Mouse (Mus musculus): ENCODE data around the gene Tmem63c. TPM values are rescaled to one million over a fixed set of nuclear protein-coding genes. Genes with fewer than 3 reads are reported as not detected.

The Tmem63c gene
- total RNA-seq, 1 experiment from 2014 or later = not detected

- ATAC-seq (replicated peaks; ENCODE audit: insufficient number of reproducible peaks, low FRiP score, low TSS enrichment, poor library complexity, severe bottlenecking) = no peak
These were observed 22.4 kb upstream of the Tmem63c start for GRCm38 (mm10) chr12:86998699-86999098.

- no peak for ATAC-seq (replicated peaks; ENCODE audit: insufficient number of reproducible peaks, low FRiP score, low TSS enrichment, poor library complexity, severe bottlenecking)
These were observed 21.8 kb upstream of the Tmem63c start for GRCm38 (mm10) chr12:86999283-86999820.

- ATAC-seq (replicated peaks; ENCODE audit: insufficient number of reproducible peaks, low FRiP score, low TSS enrichment, poor library complexity, severe bottlenecking) = no peak
These were observed 20.8 kb upstream of the Tmem63c start for GRCm38 (mm10) chr12:87000151-87000839.

GRCm38 (mm10) chr12:87000840-87001176, 20.3 kb upstream of the Tmem63c start:
- ATAC-seq (replicated peaks; ENCODE audit: insufficient number of reproducible peaks, low FRiP score, low TSS enrichment, poor library complexity, severe bottlenecking) = no peak

- ATAC-seq (replicated peaks; ENCODE audit: insufficient number of reproducible peaks, low FRiP score, low TSS enrichment, poor library complexity, severe bottlenecking) = no peak
These were observed 18.9 kb upstream of the Tmem63c start for GRCm38 (mm10) chr12:87002209-87002608.

- no peak for ATAC-seq (replicated peaks; ENCODE audit: insufficient number of reproducible peaks, low FRiP score, low TSS enrichment, poor library complexity, severe bottlenecking)
These were observed 18.3 kb upstream of the Tmem63c start for GRCm38 (mm10) chr12:87002815-87003214.

DNA sequence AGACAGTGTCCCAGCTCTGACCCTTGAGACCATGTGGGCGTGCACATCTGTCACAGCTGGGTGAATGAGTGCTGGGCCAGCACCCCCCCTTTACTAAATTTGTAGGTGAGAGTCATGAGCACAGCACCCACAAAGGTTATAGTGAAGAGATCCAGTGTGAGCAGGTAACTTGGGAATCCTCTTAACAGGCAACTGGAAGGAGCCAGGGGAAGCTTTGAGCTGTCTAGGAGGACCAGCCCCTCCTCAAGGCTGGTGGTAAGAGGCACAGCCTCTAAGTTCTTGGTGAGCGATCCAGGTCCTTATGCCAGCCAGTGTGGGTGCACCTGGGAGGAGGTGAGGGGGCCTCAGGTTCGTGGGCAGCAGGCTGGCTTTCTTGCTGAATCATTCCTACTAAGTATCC, 17.5 kb upstream of the Tmem63c start:
- ATAC-seq (replicated peaks; ENCODE audit: insufficient number of reproducible peaks, low FRiP score, low TSS enrichment, poor library complexity, severe bottlenecking) = no peak

DNA sequence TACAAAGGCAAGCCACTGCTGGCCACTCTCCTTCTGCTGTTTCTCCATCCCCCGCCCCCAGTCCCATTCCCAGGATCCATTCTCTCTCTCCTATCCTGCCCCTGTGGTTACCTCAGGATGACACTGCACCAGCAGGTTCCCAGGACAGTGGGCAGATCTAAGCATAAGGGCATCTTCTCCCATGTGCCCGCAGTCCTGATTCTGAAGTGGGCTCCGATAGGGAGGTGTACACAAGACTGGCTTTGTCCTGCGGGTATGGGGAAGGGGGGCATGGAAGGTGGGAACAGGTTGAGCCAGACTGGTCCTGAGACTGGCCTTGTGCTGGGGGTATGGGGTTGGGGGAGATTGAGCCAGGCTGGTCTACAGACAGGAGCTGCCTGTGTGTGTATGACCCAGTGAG, 16.5 kb upstream of the Tmem63c start:
- ATAC-seq (replicated peaks; ENCODE audit: insufficient number of reproducible peaks, low FRiP score, low TSS enrichment, poor library complexity, severe bottlenecking) = no peak

DNA sequence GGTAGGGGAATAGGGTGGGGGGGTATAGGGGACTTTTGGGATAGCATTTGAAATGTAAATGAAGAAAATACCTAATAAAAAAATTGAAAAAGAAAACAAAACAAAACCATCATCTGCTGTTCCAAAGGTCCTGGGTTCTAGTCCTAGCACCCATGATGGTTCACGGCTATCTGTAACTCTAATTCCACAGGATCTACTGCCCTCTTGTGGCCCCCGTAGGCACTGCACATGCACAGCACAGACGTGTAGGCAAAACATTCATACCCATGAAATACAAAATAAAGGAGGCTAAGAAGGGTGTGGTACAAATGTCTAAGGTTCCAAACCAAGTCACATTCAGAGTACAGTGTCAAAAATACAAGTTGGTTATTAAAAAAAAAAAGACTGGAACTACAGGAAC, 4.1 kb upstream of the Tmem63c start:
- ATAC-seq (replicated peaks; ENCODE audit: insufficient number of reproducible peaks, low FRiP score, low TSS enrichment, poor library complexity, severe bottlenecking) = no peak

DNA sequence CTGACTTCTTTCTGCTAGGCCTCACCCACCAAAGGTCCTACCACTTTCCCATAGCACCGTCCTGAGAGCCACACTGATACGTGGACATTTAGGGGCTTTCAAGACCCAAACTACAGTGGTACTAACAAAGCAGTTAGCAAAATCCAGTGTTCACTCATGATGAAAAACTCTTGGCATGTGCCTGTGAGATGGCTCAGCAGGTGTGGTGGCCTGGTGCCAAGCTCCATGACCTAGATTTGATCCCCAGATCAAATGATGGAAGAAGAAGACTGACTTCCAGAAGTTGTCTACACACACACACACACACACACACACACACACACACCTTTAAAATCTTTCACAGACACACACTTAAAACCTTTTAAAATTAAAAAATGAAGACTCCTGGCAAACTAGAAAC, 2.4 kb upstream of the Tmem63c start:
- ATAC-seq (replicated peaks; ENCODE audit: insufficient number of reproducible peaks, low FRiP score, low TSS enrichment, poor library complexity, severe bottlenecking) = no peak

GRCm38 (mm10) chr12:87022006-87022405, 866 bp downstream of the Tmem63c start:
- ATAC-seq (replicated peaks; ENCODE audit: insufficient number of reproducible peaks, low FRiP score, low TSS enrichment, poor library complexity, severe bottlenecking) = no peak

GRCm38 (mm10) chr12:87023456-87023855, 2.3 kb downstream of the Tmem63c start:
- ATAC-seq (replicated peaks; ENCODE audit: insufficient number of reproducible peaks, low FRiP score, low TSS enrichment, poor library complexity, severe bottlenecking) = no peak

DNA sequence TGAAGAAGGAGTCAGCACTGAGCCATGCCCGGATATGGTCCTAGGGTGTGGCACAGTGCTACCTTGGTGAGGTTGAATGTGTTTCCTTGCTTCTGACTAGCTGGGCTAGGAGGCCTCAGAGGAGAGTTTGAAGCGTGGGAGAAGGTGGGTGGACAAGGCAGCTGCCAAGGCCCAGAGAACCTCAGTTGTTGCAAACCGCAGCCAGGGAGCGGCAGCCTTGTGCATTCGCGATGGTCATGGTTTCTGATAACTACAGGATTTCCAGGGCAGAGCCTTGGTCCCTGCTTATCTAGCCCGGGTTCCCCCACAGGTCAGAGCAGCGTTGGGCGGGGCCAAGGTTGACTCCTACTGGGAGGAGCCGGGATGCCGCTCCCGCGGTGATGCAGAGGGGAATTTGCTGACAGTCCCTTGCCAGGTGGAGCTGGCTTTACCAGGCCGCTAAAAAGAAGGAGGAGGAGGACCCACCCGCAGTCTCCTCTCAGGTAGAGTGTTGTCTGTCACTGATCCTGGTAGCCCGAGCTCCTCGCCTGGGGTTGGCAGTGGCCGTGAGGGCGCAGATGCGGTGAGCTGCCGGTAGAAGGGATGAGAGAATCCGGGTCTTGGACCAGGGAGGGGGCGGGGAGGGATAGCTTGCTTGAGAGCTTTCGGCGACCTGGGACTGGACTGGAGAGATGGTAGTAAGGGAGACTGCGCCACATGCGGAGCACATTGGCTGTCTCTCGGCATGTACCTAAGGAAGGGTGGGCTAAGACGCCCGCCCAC, 5.2 kb downstream of the Tmem63c start:
- no peak for ATAC-seq (replicated peaks; ENCODE audit: insufficient number of reproducible peaks, low FRiP score, low TSS enrichment, poor library complexity, severe bottlenecking)

DNA sequence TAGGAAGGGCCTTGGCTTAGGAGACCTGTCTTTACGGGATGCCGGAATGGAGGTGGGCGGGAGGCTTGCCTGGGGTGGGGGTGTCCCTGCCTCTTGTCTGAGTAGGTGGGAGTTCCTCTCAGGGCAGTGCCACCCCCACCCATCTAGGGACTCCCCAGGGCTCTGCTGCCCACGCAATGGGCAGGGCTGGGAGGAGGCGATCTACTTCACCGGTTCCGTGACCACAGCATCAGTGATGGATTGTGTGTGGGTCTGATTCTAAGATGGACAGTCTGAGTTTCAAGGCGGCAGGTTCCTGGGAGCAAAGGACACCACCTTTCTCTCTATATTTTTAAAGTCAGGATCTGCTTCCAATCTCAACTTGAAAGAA, 5.7 kb downstream of the Tmem63c start:
- ATAC-seq (replicated peaks; ENCODE audit: insufficient number of reproducible peaks, low FRiP score, low TSS enrichment, poor library complexity, severe bottlenecking) = no peak

DNA sequence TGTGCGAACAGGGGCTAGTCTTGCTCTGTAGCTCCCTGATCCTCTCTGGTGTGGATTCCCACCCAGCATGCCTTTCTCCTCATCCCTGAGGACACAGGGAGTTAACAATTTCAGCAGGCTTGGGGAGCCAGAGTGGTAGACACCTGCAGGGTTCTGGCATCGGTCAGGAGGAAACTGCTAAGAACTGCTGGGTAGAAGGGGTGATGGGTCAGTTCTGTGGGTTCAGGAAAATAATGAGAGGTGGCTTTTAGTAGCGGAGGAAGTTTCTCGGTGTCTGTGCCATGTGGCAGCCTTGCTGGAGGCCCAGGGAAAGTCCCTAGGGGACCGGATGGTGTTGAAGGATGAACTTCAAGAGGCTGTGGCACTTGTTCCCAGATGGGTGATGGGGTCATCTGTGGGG, 6.3 kb downstream of the Tmem63c start:
- ATAC-seq (replicated peaks; ENCODE audit: insufficient number of reproducible peaks, low FRiP score, low TSS enrichment, poor library complexity, severe bottlenecking) = no peak

DNA sequence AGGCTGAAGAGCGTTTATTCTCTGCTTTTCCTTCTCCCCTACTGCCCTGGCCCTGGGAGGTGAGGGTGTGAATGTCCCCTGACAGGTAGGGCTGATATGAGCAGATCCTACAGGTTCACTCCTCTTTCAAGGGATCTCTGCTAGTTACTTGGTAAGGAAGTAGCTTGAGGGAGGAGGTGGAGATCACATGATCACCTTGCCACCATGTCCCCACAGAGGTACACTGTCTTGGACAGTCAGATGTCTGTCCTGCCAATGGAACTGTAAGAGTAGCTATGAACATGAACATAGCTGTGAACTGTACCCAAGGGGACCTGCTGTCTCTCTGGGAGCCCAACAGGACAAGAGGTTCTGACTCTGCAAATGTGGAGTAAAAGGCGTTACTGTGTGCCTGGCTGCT, 6.9 kb downstream of the Tmem63c start:
- ATAC-seq (replicated peaks; ENCODE audit: insufficient number of reproducible peaks, low FRiP score, low TSS enrichment, poor library complexity, severe bottlenecking) = no peak

DNA sequence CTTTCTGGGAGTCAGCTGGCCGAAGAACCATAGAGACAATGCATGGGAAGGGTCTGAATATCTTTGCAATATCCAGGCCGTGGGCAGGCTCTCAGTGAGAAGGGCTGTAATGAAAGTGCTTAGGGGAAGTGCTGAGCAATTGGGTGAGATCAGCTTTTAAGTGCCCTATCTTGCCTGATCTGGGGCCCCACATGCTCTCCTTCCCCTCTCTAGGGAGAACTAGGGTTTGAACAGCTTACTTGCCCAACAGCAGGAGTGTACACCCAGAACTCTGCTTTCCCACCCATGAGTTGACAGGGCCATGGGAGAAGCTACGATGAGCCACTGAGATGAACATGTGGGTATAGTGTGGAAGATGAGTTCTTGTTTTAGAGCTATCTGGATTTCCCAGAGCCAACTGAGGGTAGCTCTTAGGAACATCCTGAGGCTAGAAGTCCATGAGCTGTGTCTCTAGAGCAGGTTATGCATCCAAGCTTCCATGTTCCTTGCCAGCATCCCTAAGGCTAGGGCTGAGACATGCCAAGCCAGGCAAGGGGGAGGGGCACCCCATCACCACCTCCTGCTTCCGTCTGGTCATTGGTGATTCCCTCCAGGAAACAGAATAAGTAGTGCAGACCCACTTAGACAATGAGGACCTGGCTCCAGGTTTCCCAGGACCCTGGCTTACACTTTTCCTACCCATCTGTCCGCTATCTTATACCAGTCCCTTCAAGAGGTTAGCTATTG, 8.3 kb downstream of the Tmem63c start:
- no peak for ATAC-seq (replicated peaks; ENCODE audit: insufficient number of reproducible peaks, low FRiP score, low TSS enrichment, poor library complexity, severe bottlenecking)

DNA sequence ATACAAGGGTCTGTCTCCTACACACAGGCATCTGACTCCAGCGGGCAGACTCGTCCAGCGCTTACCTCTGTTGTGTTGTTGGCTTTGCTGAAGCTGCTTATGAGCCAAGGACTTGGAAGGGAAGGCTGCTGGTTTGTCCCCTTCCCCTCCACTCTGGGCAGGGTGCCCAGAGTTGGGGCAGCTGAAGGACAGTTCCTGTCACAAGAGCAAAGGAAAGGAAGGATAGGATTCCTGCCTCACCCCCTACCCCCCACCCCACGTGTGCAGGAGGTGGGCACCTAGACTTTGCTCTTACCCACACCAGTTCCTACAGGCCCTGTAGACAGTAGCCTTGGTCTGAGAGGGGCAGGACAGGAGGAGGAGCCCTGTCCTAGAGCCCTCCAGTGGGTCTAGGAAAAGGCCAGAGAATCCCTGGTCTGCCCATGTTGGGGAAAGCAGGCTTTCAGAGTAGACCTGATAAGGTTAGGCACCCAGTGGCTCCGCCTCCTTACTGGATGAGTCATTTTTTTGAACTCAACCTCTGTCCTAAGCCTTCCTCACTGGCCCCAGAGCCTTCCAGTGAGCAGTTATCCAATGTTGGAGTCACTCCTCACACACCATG, 10.1 kb downstream of the Tmem63c start:
- ATAC-seq (replicated peaks; ENCODE audit: insufficient number of reproducible peaks, low FRiP score, low TSS enrichment, poor library complexity, severe bottlenecking) = no peak

- no peak for ATAC-seq (replicated peaks; ENCODE audit: insufficient number of reproducible peaks, low FRiP score, low TSS enrichment, poor library complexity, severe bottlenecking)
These were observed 15.5 kb downstream of the Tmem63c start for GRCm38 (mm10) chr12:87036631-87037030.
